8 mouse cellular contexts compared by ENCODE assay signal in genomic region chr8:87235341-87236075, GRCm38 (mm10).
DNase-seq lines count a peak whose midpoint lies in the region; ATAC-seq and TF ChIP-seq lines count a peak whose summit lies in the region.
"Had no signal": no experiment of that assay in that cellular context is flagged by ENCODE, and none has a peak within 500 bp of the region (broad histone marks: within the 10 kb centered on the region; RNA-seq: fewer than 3 reads in every experiment).

No protein-coding gene starts in this region.

- TF ChIP-seq CTCF in lung, postnatal 0 days (IDR thresholded peaks at IDR 0.05): no peak

- no peak overlapping the region for H3K4me3 ChIP-seq in lung, embryonic 16.5 days (ENCODE audit: low read length)
- H3K4me3 ChIP-seq in lung, postnatal 0 days (ENCODE audit: low read depth, low read length): no peak overlapping the region
- 0 out of 2 replicates have a peak overlapping the region, but pooled peaks have one; percentile 7 for H3K4me3 ChIP-seq in embryonic facial prominence, embryonic 15.5 days (replicated peaks)
- H3K4me3 ChIP-seq: liver, embryonic 15.5 days had no signal

- H3K9me3 ChIP-seq in lung, embryonic 16.5 days (ENCODE audit: control insufficient read depth, low read length): no peaks in the 10 kb centered on the region
- no peaks in the 10 kb centered on the region for H3K9me3 ChIP-seq in lung, postnatal 0 days (ENCODE audit: low read length)
- H3K9me3 ChIP-seq in embryonic facial prominence, embryonic 15.5 days (replicated peaks): no peaks in the 10 kb centered on the region
- H3K9me3 ChIP-seq: liver, embryonic 15.5 days had no signal

- no peak overlapping the region for H3K9ac ChIP-seq in lung, embryonic 16.5 days (ENCODE audit: low read length)
- H3K9ac ChIP-seq in lung, postnatal 0 days (replicated peaks; ENCODE audit: low read depth): no peak overlapping the region
- H3K9ac ChIP-seq in embryonic facial prominence, embryonic 15.5 days: no peak overlapping the region
- H3K9ac ChIP-seq: liver, embryonic 15.5 days had no signal

- no peak for DNase-seq in lung, postnatal 0 days (ENCODE audit: low spot score)
- peak; percentile 68 for DNase-seq in layer of hippocampus, adult 9-11 months
- peak; percentile 54 for DNase-seq in retina, embryonic 14.5 days (ENCODE audit: low spot score)
- no peak for DNase-seq in thymus, postnatal 0 days (ENCODE audit: low spot score)
- DNase-seq in testis, postnatal 10 days (ENCODE audit: low spot score): no peak

- WGBS in lung, embryonic 16.5 days: 42% methylated on average over 18 of the region's 18 CpGs
- 44% methylated on average over 18 of the region's 18 CpGs for WGBS in lung, postnatal 0 days
- WGBS in embryonic facial prominence, embryonic 15.5 days: 36% methylated on average over 18 of the region's 18 CpGs

- H3K4me2 ChIP-seq in lung, embryonic 16.5 days (ENCODE audit: low read depth, low read length): peak overlapping the region; percentile 35; the same call in 1 of the 2 replicates
- H3K4me2 ChIP-seq in lung, postnatal 0 days (replicated peaks; ENCODE audit: low read depth, low read length): no peak overlapping the region
- H3K4me2 ChIP-seq in embryonic facial prominence, embryonic 15.5 days (replicated peaks): peak overlapping the region; percentile 36
- H3K4me2 ChIP-seq: liver, embryonic 15.5 days had no signal

- no peaks in the 10 kb centered on the region; the same call in 1 of the 2 replicates for H3K4me1 ChIP-seq in lung, embryonic 16.5 days (replicated peaks; ENCODE audit: control insufficient read depth, insufficient read depth, low read length)
- no peaks in the 10 kb centered on the region for H3K4me1 ChIP-seq in lung, postnatal 0 days (ENCODE audit: insufficient read depth, low read depth, low read length)
- peaks cover 25% of the 10 kb centered on the region for H3K4me1 ChIP-seq in embryonic facial prominence, embryonic 15.5 days
- H3K4me1 ChIP-seq: liver, embryonic 15.5 days had no signal

- ATAC-seq in lung, embryonic 16.5 days (ENCODE audit: low read depth): no peak
- no peak for ATAC-seq in lung, postnatal 0 days
- ATAC-seq in embryonic facial prominence, embryonic 15.5 days (ENCODE audit: insufficient number of reproducible peaks, low FRiP score, low TSS enrichment, low read depth): no peak

- H3K27me3 ChIP-seq in lung, embryonic 16.5 days (ENCODE audit: control insufficient read depth, insufficient read depth, low read depth, low read length): no peaks in the 10 kb centered on the region
- no peaks in the 10 kb centered on the region for H3K27me3 ChIP-seq in lung, postnatal 0 days (replicated peaks; ENCODE audit: insufficient read depth, low read length)
- no peaks in the 10 kb centered on the region for H3K27me3 ChIP-seq in embryonic facial prominence, embryonic 15.5 days
- H3K27me3 ChIP-seq: liver, embryonic 15.5 days had no signal

- H3K36me3 ChIP-seq in lung, embryonic 16.5 days (ENCODE audit: control insufficient read depth, insufficient read depth, low read length): no peaks in the 10 kb centered on the region
- no peaks in the 10 kb centered on the region for H3K36me3 ChIP-seq in lung, postnatal 0 days (ENCODE audit: insufficient read depth, low read length)
- H3K36me3 ChIP-seq in embryonic facial prominence, embryonic 15.5 days: no peaks in the 10 kb centered on the region
- H3K36me3 ChIP-seq: liver, embryonic 15.5 days had no signal

- no peak for TF ChIP-seq EP300 in lung, postnatal 0 days (IDR thresholded peaks at IDR 0.05)

- H3K27ac ChIP-seq in lung, embryonic 16.5 days (ENCODE audit: low read length): no peak overlapping the region
- H3K27ac ChIP-seq in lung, postnatal 0 days (ENCODE audit: low read length): no peak overlapping the region
- H3K27ac ChIP-seq in embryonic facial prominence, embryonic 15.5 days (replicated peaks): no peak overlapping the region
- H3K27ac ChIP-seq: liver, embryonic 15.5 days had no signal

Comparison
In these comparisons a context has a peak if more than half of its experiments do, and no peak if none do; other contexts are left out.
1. DNase-seq: peak in layer of hippocampus, adult 9-11 months (single experiment) and retina, embryonic 14.5 days (single experiment); none in lung, postnatal 0 days (single experiment), thymus, postnatal 0 days (single experiment) and testis, postnatal 10 days (single experiment).